Mouse (Mus musculus) hindbrain, embryonic 15.5 days (tissue): ENCODE results near the gene Pinlyp. TPM values are rescaled to one million over a fixed set of nuclear protein-coding genes. Genes with fewer than 3 reads are reported as not detected.

Experiments
- ATAC-seq: fragments of 200-750 bp; cut with Nextera tagmentation; 2 replicates; pipeline ENCODE4 v1.8.0; 2017; ENCODE audit warnings: low read depth, moderate number of reproducible peaks, moderate TSS enrichment; ENCODE audit not compliant: low FRiP score
- H3K27ac ChIP-seq: fragments of 300-500 bp; sonication (generic); replicated peaks from 2 replicates; pipeline ENCODE4 v1.5.1; 2015; ENCODE audit warnings: mild to moderate bottlenecking, inconsistent platforms
- H3K27me3 ChIP-seq: fragments of 300-500 bp; sonication (generic); 2 replicates; pipeline ENCODE4 v1.6.1; 2015; ENCODE audit warnings: control low read depth, inconsistent platforms
- H3K36me3 ChIP-seq: fragments of 300-500 bp; sonication (generic); 2 replicates; pipeline ENCODE4 v1.6.1; 2015; ENCODE audit warnings: control low read depth, inconsistent platforms
- H3K4me1 ChIP-seq: fragments of 300-500 bp; sonication (generic); replicated peaks from 2 replicates; pipeline ENCODE4 v1.6.1; 2015; ENCODE audit warnings: control low read depth, inconsistent platforms
- H3K4me2 ChIP-seq: fragments of 300-500 bp; sonication (generic); 2 replicates; pipeline ENCODE4 v1.6.1; 2015; ENCODE audit warnings: moderate library complexity, mild to moderate bottlenecking, inconsistent platforms
- H3K4me3 ChIP-seq: fragments of 300-500 bp; sonication (generic); 2 replicates; pipeline ENCODE4 v1.5.1; 2015; ENCODE audit warnings: mild to moderate bottlenecking, inconsistent platforms
- H3K9ac ChIP-seq: fragments of 300-500 bp; sonication (generic); 2 replicates; pipeline ENCODE4 v1.6.1; 2015; ENCODE audit warnings: inconsistent platforms
- H3K9me3 ChIP-seq: fragments of 300-500 bp; sonication (generic); 2 replicates; pipeline ENCODE4 v1.6.1; 2016; ENCODE audit warnings: control low read depth, inconsistent platforms
- WGBS: fragments of 180-500 bp; shearing (Covaris S2); methylation state at CpG from one replicate; pipeline ENCODE4 v1.1.7; 2015; 5-methylcytosine and 5-hydroxymethylcytosine counted together
- polyA plus RNA-seq: library from polyadenylated mRNA; unstranded; fragments of >200 nt; fragmentation: Nextera tagmentation; extraction: Ambion mirVana; gene quantifications from 2 replicates; pipeline ENCODE4 v1.2.1, GENCODE M21; 2015

Pinlyp gene
- polyA plus RNA-seq, 1 experiment from 2014 or later = 0.25 TPM

DNA sequence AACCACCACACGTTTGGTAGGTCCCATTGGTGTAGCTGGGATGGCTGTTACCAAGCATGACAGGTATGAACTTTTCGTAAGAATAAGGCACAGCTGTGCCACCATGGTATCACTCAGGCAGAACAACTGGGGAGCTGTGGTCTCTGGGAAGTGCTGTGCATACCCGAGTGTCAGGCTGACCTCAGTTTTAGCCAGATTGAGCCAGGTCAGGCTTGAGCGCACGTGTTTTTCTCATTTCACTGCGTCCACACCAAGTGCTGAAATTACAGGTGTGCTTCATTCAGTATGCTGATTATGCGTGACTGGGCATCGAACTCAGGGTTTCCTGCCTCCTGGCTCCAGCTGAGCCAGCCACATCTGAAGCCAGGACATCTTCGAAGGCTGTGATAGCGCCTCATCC is 9.9 kb upstream of the Pinlyp start:
- peaks cover 8% of the 10 kb centered on the region for H3K36me3 ChIP-seq
- no peaks in the 10 kb centered on the region for H3K9me3 ChIP-seq
- H3K27ac ChIP-seq = no peak overlapping the region
- H3K9ac ChIP-seq = no peak overlapping the region
- no peak overlapping the region for H3K4me3 ChIP-seq
- H3K27me3 ChIP-seq = no peaks in the 10 kb centered on the region
- WGBS = 91% methylated on average over 10 of the region's 10 CpGs
- H3K4me1 ChIP-seq = no peaks in the 10 kb centered on the region
- no peak for ATAC-seq
- no peak overlapping the region for H3K4me2 ChIP-seq

DNA sequence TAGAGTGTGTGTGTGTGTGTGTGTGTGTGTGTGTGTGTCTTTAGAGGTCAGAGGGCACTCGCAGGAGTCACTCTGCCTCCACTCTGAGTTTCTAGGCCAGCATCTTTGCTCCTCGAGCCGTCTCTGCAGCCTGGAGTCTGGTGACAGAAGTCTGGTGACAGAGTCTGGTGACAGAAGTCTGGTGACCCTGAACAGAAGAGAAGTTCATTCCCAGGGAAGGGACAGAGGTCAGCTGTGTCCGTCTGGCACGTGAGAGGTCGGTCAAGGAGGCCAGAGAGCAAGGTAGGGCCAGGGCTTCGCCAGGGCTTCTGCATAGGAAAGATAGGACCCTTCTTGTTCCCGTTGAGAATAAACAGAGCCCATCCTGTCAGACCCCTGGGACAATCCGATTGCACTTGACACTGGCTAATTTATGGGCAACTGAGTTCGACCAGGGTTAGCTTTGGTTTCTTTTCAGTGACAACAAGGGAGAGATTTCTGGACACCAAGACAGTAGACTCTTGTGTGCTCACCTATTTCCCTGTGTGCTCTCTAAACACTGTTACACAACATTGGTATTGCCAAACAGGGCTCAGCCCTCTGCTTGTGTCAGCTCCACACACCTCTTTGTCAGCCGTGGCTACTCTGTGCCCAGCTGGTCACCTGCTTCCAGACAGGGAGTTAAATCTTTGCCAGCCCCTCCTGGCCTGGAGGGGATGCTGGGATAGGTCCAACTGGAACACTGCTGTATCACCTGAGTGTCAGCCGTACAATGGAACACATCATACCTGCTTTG is 6.3 kb upstream of the Pinlyp start:
- Histone ChIP-seq H3K4me2 (no peak overlapping the region), H3K9ac (no peak overlapping the region), H3K27ac (no peak overlapping the region), H3K4me1 (peaks cover 10% of the 10 kb centered on the region), H3K27me3 (no peaks in the 10 kb centered on the region), H3K36me3 (peaks cover 11% of the 10 kb centered on the region), H3K9me3 (no peaks in the 10 kb centered on the region), H3K4me3 (no peak overlapping the region)
- no peak for ATAC-seq
- WGBS = 91% methylated on average over 12 of the region's 12 CpGs

DNA sequence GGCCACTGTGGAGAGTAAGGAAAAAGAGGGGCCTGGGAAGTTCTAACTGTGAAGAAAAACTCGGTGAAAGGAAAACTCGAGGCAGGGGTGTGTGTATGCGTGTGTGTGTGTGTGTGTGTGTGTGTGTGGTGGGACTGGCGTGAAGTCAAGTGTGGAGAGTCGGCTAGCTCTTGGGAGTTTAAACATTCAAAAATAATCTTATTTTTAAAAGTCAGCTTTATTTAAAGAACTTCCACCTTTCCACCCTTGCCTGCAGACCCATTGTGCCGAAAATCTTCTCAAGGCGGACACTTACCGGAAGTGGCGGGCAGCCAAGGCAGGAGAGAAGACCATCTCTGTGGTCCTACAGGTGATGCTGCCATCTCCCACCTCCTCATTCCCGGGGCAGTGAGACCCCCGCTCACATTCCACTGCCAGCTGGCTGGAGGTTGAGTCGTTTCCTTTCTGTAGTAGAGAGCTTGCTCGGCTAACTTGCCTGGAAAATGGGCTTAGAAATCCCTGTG is 1.7 kb upstream of the Pinlyp start:
- Histone ChIP-seq H3K27me3 (no peaks in the 10 kb centered on the region), H3K27ac (no peak overlapping the region), H3K36me3 (peaks cover 8% of the 10 kb centered on the region), H3K4me1 (peaks cover 17% of the 10 kb centered on the region), H3K9me3 (no peaks in the 10 kb centered on the region), H3K4me3 (peak overlapping the region; percentile 75), H3K4me2 (peak overlapping the region; percentile 64), H3K9ac (peak overlapping the region; percentile 88)
- WGBS = 27% methylated on average over 13 of the region's 13 CpGs
- no peak for ATAC-seq

DNA sequence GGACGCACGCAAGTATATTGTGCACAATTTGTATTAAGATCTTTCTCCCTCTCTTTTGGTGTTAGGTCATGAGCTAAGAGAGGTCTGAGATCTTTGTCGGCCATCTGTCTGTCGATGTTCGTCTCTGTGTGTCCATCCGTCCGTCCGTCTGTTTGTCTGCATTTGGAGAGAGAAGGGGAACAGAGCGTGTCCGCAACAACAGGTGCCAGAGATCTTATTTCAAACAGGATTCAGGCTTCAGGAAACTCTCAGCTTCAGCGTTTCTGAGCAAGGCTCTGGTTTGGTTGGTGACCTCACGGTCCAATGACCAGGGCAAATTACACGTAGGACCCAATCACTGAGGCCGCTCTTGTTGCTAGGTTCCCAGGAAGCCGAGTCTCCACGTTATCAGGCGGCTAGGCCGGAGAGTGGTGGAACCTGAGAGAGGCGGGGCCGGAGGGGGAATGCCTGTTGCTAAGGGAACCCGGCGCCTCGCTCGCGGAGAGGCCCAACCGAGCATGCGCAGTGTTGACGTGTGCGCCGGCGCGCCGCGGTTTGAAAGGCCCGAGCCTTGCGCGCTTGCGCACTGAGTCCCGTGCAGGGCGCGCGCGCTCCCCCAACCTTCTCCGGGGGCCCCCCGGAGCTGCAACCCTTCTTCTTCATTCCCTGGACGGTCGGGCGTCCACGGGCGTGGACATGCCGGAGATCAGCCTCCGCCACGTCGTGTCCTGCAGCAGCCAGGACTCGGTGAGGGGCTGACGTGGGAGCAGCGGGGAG is 894 bp upstream of the Pinlyp start:
- peak overlapping the region; percentile 75 for H3K4me3 ChIP-seq
- ATAC-seq = peak; percentile 97
- under 1% methylated on average over 57 of the region's 57 CpGs for WGBS
- H3K27me3 ChIP-seq = no peaks in the 10 kb centered on the region
- peak overlapping the region; percentile 64 for H3K4me2 ChIP-seq
- peak overlapping the region; percentile 88 for H3K9ac ChIP-seq
- H3K36me3 ChIP-seq = 0 out of 2 replicates have a peak, but pooled peaks cover 3% of the 10 kb centered on the region
- peaks cover 17% of the 10 kb centered on the region for H3K4me1 ChIP-seq
- H3K9me3 ChIP-seq = no peaks in the 10 kb centered on the region
- peak overlapping the region; percentile 72 for H3K27ac ChIP-seq

DNA sequence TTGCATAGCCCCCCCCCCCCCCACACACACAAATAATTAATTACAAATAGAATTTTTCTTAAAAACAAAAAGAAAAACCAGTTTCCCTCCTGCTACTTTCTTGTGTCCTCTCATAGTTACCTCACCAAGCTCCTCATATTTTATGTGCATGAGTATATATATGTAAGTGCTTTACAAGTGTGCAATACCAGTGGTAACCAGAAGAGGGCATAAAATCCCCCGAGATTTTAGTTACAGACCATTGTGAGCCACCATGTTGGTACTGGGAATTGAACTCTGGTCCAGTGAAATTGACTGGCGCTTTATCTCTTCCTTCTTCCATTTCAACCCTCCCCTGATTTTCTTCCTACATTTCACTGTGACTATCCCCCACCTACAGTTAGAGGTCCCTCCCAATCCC is 1.4 kb downstream of the Pinlyp start:
- H3K9ac ChIP-seq = no peak overlapping the region
- no peak overlapping the region for H3K4me3 ChIP-seq
- H3K36me3 ChIP-seq = 0 out of 2 replicates have a peak, but pooled peaks cover 3% of the 10 kb centered on the region
- no peak for ATAC-seq
- 89% methylated on average over 2 of the region's 2 CpGs for WGBS
- no peak overlapping the region for H3K27ac ChIP-seq
- H3K9me3 ChIP-seq = no peaks in the 10 kb centered on the region
- H3K27me3 ChIP-seq = no peaks in the 10 kb centered on the region
- H3K4me1 ChIP-seq = peaks cover 17% of the 10 kb centered on the region
- H3K4me2 ChIP-seq = no peak overlapping the region

DNA sequence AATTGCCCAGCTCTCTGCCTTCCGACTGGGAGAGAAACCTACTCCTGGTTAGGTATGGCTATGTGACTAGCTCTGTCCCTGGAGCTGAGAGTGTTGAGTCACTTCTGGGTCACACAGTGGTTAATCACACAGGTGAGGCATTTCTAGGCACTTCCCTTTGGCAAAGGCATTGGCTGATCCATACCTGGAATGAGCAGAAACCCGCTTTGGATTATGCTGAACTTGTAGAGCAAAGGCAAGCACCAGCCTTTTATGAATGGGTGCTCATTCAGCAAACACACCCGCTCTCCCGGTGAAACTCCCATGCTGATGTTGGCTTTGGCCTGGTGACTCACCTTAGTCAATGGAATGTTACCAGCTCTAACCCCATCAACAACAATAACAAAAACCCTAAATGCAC is 6.2 kb downstream of the Pinlyp start:
- H3K4me3 ChIP-seq = no peak overlapping the region
- WGBS = 94% methylated on average over 4 of the region's 4 CpGs
- peaks cover 12% of the 10 kb centered on the region; the same call in 1 of the 2 replicates for H3K36me3 ChIP-seq
- no peaks in the 10 kb centered on the region for H3K9me3 ChIP-seq
- H3K27me3 ChIP-seq = no peaks in the 10 kb centered on the region
- peaks cover 4% of the 10 kb centered on the region for H3K4me1 ChIP-seq
- ATAC-seq = no peak
- H3K9ac ChIP-seq = no peak overlapping the region
- no peak overlapping the region for H3K4me2 ChIP-seq
- no peak overlapping the region for H3K27ac ChIP-seq

DNA sequence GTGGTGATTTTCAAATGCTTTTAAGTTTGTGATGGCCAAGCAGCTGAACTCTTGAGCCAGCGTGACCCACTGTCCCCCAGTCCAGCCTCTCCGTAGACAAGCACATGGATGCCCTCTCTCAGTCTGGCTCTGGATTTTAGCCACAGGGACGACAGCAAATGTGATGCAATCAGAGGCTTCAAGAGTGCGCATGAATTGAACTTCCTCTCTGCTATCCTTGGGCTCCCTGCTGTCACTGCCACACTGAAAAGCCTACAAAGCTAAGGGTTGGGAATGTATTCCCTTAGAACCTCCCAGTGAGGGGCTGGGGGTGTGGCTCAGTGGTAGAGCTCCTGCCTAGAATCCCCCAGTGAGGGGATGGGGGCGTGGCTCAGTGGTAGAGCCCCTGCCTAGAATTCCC is 7.2 kb downstream of the Pinlyp start:
- Histone ChIP-seq H3K27ac (no peak overlapping the region), H3K27me3 (no peaks in the 10 kb centered on the region), H3K9me3 (no peaks in the 10 kb centered on the region), H3K36me3 (peaks cover 20% of the 10 kb centered on the region), H3K4me2 (no peak overlapping the region), H3K4me1 (peaks cover 14% of the 10 kb centered on the region), H3K9ac (no peak overlapping the region), H3K4me3 (no peak overlapping the region)
- 77% methylated on average over 5 of the region's 5 CpGs for WGBS
- ATAC-seq = no peak

DNA sequence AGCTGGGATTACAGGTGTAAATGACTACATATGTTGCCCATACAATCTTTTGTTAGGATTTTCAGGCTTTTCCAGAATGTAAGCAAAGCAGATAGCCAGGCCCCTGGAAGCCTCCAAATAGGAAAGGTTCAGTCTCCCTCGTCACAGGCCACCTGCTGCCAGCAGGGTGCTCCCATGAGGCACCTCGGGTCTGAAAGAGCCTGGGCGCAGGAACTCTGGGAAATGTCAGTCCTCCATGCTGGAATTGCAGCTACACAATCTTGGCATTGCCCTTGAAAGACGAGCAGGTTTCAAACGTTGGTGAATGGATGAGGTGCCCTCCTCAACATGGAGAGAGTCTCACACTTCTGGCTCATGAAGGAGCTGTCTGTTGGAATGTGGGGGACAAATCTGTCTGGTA is 7.8 kb downstream of the Pinlyp start:
- Histone ChIP-seq H3K4me1 (peaks cover 19% of the 10 kb centered on the region), H3K27ac (no peak overlapping the region), H3K9me3 (no peaks in the 10 kb centered on the region), H3K4me3 (no peak overlapping the region), H3K9ac (no peak overlapping the region), H3K27me3 (no peaks in the 10 kb centered on the region), H3K36me3 (peaks cover 25% of the 10 kb centered on the region), H3K4me2 (no peak overlapping the region)
- ATAC-seq = no peak
- WGBS = 32% methylated on average over 5 of the region's 5 CpGs

DNA sequence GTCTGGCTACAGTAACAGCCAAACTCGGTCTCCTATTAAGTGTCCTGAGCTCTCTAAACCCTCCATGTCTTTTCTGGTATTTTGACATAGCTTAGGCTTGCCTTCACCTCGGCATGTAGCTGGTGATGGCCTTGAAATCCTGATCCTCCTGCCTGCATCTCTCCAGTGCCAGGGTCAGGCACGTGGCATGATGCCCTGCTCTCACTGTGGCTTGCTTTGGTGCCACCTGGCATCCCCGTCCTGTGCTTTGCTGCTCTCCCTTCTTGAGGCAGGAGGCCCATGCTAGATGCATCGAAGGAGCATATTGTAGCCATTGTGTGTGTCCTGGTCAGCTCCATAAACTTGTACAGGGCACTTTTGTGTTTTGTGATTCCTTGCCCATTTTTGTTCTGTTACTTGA is 8.3 kb downstream of the Pinlyp start:
- H3K4me3 ChIP-seq = no peak overlapping the region
- no peak for ATAC-seq
- no peak overlapping the region for H3K4me2 ChIP-seq
- H3K9me3 ChIP-seq = no peaks in the 10 kb centered on the region
- peaks cover 25% of the 10 kb centered on the region for H3K36me3 ChIP-seq
- H3K27ac ChIP-seq = no peak overlapping the region
- 79% methylated on average over 5 of the region's 5 CpGs for WGBS
- H3K4me1 ChIP-seq = peaks cover 23% of the 10 kb centered on the region
- no peaks in the 10 kb centered on the region for H3K27me3 ChIP-seq
- H3K9ac ChIP-seq = no peak overlapping the region

DNA sequence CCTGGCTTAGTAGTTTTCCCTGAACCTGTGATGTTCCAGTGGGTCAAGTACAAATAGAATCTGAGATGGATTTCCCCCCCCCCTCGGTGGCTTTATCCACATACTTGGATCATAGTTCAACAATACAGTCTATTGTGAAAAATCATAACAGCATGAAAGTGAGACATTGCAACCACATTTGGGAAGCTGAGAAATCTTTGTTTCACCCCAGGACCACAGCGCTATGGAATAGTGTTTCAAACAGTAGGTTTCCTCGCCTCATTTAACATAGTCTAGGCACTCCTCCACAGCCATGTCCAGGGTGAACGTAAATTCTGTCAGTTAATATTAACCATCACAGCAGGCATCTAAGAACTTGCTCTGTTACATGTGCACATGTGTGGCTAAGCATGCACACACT is 8.8 kb downstream of the Pinlyp start:
- H3K27ac ChIP-seq = no peak overlapping the region
- H3K36me3 ChIP-seq = peaks cover 25% of the 10 kb centered on the region
- H3K4me3 ChIP-seq = no peak overlapping the region
- H3K9ac ChIP-seq = no peak overlapping the region
- no peak overlapping the region for H3K4me2 ChIP-seq
- ATAC-seq = no peak
- WGBS = 59% methylated on average over 4 of the region's 4 CpGs
- no peaks in the 10 kb centered on the region for H3K9me3 ChIP-seq
- no peaks in the 10 kb centered on the region for H3K27me3 ChIP-seq
- H3K4me1 ChIP-seq = peaks cover 28% of the 10 kb centered on the region

DNA sequence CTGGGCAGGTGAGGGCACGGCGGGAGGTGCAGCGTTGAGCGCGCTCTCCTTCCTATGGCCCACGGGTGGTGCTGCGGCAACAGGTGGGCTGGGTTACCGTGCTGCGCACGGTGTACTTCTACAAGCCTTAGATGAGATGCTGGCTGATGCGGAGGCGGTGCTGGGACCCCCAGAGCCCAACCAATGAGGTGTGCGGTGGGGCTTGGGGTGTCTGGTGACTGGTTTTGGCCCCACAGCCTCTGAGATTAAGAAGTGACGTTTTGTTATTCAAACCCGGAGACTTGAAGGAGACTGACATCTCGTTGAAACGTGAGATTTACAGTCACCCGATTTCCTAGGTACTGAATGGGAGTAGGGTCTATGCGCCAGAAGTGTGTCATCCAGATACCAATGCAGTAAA is 11.6 kb downstream of the Pinlyp start:
- Histone ChIP-seq H3K9me3 (no peaks in the 10 kb centered on the region), H3K4me2 (peak overlapping the region; percentile 29; the same call in 1 of the 2 replicates), H3K36me3 (peaks cover 25% of the 10 kb centered on the region), H3K27me3 (no peaks in the 10 kb centered on the region), H3K27ac (no peak overlapping the region), H3K4me3 (no peak overlapping the region), H3K9ac (no peak overlapping the region), H3K4me1 (peaks cover 43% of the 10 kb centered on the region)
- WGBS = 34% methylated on average over 19 of the region's 19 CpGs
- no peak for ATAC-seq

DNA sequence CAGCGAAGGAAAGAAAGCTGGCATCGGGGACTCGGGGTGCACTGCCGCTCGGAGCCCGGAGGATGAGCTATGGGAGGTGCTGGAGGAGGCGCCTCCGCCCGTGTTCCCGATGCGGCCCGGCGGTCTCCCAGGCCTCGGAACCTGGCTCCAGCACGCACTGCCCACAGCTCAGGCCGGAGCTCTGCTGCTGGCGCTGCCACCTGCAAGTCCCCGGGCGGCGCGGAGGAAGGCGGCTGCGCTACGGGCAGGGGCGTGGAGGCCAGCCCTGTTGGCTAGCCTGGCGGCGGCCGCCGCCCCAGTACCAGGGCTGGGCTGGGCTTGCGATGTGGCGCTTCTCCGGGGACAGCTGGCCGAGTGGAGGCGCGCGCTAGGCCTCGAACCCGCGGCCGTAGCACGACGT is 12.1 kb downstream of the Pinlyp start:
- Histone ChIP-seq H3K9me3 (no peaks in the 10 kb centered on the region), H3K4me3 (0 out of 2 replicates have a peak overlapping the region, but pooled peaks have one; percentile 5), H3K27me3 (no peaks in the 10 kb centered on the region), H3K9ac (0 out of 2 replicates have a peak overlapping the region, but pooled peaks have one; percentile 1), H3K36me3 (peaks cover 25% of the 10 kb centered on the region), H3K4me2 (peak overlapping the region; percentile 29; the same call in 1 of the 2 replicates), H3K27ac (no peak overlapping the region), H3K4me1 (peaks cover 45% of the 10 kb centered on the region)
- 25% methylated on average over 41 of the region's 42 CpGs for WGBS
- no peak for ATAC-seq
